Mouse (Mus musculus) cortical plate, adult 2 months (tissue): ENCODE data around the gene Nox1. TPM values are rescaled to one million over a fixed set of nuclear protein-coding genes. Genes with fewer than 3 reads are reported as not detected.

Source experiments
- H3K27ac ChIP-seq: fragments of 200-500 bp; 2 replicates; pipeline ENCODE4 v1.5.1; 2012; ENCODE audit warnings: low read length, control low read depth, inconsistent platforms; ENCODE audit not compliant: insufficient read depth
- H3K4me1 ChIP-seq: fragments of 200-500 bp; 2 replicates; pipeline ENCODE4 v1.6.1; 2011; ENCODE audit warnings: low read length; ENCODE audit not compliant: control insufficient read depth, insufficient read depth
- H3K4me3 ChIP-seq: fragments of 200-500 bp; 2 replicates; pipeline ENCODE4 v1.5.1; 2011; ENCODE audit warnings: mild to moderate bottlenecking, low read length, control low read depth; ENCODE audit not compliant: insufficient read depth
- CTCF ChIP-seq: fragments of 200-500 bp; IDR thresholded peaks from 2 replicates; pipeline ENCODE4 v1.5.1; 2011; ENCODE audit warnings: mild to moderate bottlenecking, control low read depth, low read length; ENCODE audit not compliant: insufficient read depth; ENCODE audit errors: extremely low read depth
- POLR2A ChIP-seq: fragments of 200-500 bp; IDR thresholded peaks from 2 replicates; pipeline ENCODE4 v1.6.1; 2011; ENCODE audit warnings: mild to moderate bottlenecking, low read length, control low read depth; ENCODE audit not compliant: insufficient read depth; ENCODE audit errors: extremely low read depth
- polyA plus RNA-seq: library from polyadenylated mRNA; depleted of rRNA; stranded (reverse); fragments of >200 nt; gene quantifications from 2 replicates; pipeline ENCODE4 v1.2.3, GENCODE M21; 2012

Gene Nox1
- polyA plus RNA-seq, 1 experiment = 0.38 TPM

GRCm38 (mm10) chrX:134133821-134134220 lies 87.9 kb downstream of the Nox1 start:
- no peak overlapping the region for H3K27ac ChIP-seq
- H3K4me3 ChIP-seq = no peak overlapping the region
- TF ChIP-seq CTCF = no peak
- no peak for TF ChIP-seq POLR2A
- no peaks in the 10 kb centered on the region for H3K4me1 ChIP-seq

DNA sequence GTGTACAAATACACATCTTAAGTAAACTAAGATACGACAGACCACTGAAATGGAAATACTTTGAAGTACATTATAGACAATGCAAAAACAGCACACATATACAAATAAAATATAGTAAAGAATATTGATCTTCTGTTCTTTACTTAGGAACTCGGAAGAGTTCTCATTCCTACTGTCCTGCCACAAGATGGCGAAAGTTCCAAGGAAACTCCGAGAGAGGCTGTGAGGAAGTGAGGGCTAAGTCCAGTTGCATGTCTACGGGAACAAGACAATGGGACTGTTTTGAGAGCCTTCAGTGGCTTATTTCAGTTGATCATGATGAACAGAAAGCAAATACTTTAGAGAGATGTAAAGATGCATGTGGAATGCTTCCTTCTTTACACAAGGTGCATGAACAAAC lies 89.5 kb downstream of the Nox1 start:
- H3K4me1 ChIP-seq = no peaks in the 10 kb centered on the region
- TF ChIP-seq CTCF = peak; percentile 49; the same call in 1 of the 2 replicates
- no peak for TF ChIP-seq POLR2A
- H3K27ac ChIP-seq = no peak overlapping the region
- H3K4me3 ChIP-seq = no peak overlapping the region

- Histone ChIP-seq H3K27ac (no peak overlapping the region), H3K4me1 (no peaks in the 10 kb centered on the region), H3K4me3 (no peak overlapping the region)
- no peak for TF ChIP-seq CTCF
- no peak for TF ChIP-seq POLR2A
These were observed 93.2 kb downstream of the Nox1 start for GRCm38 (mm10) chrX:134128549-134128948.

- TF ChIP-seq CTCF = no peak
- Histone ChIP-seq H3K27ac (no peak overlapping the region), H3K4me1 (no peaks in the 10 kb centered on the region), H3K4me3 (no peak overlapping the region)
These were observed 105.3 kb downstream of the Nox1 start for GRCm38 (mm10) chrX:134116417-134116816.

- no peaks in the 10 kb centered on the region for H3K4me1 ChIP-seq
- TF ChIP-seq POLR2A = no peak
- no peak overlapping the region for H3K4me3 ChIP-seq
- H3K27ac ChIP-seq = no peak overlapping the region
These were observed 110.0 kb downstream of the Nox1 start for GRCm38 (mm10) chrX:134111767-134112166.

DNA sequence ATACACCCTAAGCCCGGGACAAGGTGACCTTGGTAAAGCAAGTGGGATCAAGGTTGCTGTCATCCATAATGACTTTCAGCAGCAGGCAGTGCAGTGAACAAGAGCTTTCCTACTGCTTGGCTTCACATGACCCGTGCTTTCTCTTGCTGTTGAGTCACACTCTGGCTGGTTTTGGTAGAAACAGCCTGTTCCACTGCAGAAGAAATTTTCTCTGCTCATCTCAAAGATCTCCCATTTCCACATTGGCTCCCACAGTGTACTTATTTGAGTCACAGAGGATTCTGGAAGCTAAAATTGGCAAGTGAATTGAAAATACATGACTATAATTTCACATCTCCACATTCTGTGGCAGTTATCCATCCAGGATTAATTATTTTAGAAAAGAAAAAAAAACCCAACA lies 119.1 kb downstream of the Nox1 start:
- no peak overlapping the region for H3K4me3 ChIP-seq
- H3K4me1 ChIP-seq = no peaks in the 10 kb centered on the region
- H3K27ac ChIP-seq = no peak overlapping the region
- no peak for TF ChIP-seq CTCF
- TF ChIP-seq POLR2A = no peak

GRCm38 (mm10) chrX:134085453-134085852 lies 136.3 kb downstream of the Nox1 start:
- TF ChIP-seq POLR2A (no peak), CTCF (no peak)
- H3K27ac ChIP-seq = no peak overlapping the region
- no peaks in the 10 kb centered on the region for H3K4me1 ChIP-seq
- no peak overlapping the region for H3K4me3 ChIP-seq

DNA sequence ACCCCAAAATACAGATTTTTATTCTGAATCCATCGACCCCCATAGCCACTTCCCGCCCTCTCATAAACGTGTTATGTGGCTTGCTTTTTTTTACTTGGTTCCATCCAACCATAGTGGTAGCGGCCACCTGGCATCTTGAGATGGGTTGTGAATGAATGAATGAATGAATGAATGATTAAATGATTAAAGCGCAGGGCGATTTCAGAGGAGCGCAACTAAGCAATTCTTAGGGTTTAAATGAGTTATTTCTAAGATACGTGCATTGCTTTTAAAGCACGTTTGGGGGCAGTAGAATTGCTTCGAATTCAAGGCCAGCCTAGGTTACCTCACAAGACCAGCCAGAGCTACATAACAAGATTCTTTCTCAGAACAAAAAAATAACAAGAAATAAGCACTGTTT lies 162.0 kb downstream of the Nox1 start:
- peaks cover 4% of the 10 kb centered on the region; the same call in 1 of the 2 replicates for H3K4me1 ChIP-seq
- H3K4me3 ChIP-seq = peak overlapping the region; percentile 85
- peak overlapping the region; percentile 85; the same call in 1 of the 2 replicates for H3K27ac ChIP-seq
- no peak for TF ChIP-seq POLR2A
- no peak for TF ChIP-seq CTCF

DNA sequence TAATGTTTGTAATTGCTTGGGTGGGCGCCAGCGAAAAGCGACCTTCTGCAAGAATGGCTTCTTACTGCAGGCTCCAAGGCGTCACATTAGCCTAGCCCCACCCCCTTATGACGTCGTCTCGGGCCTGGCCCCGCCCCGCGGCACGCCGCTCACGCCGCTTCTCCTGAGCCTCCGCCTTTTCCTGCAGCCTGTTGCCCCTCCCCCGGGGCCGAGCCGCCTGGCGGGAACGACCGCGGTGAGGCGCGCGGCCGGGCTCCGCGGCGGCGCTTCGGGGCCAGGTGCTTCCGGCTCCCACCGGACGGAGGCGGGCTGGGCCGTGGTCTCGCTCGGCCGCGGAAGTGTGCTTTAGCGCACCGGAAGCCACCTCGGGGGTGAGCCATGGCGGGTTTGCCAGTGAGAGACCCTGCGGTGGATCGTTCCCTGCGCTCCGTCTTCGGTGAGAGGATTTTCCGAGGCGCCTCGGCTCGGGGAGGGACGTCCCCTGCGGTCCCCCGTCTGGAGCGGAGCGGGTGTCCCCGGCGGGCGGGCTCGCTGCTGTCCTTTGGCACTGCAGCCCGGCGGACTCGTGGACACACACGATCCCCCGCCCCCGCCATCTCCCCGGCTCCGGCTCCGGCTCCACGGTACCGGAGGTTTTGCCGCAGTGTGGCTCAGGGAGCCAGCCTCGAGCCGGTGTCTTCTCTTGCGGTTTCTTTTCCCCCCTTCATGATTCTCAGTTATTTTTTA lies 162.6 kb downstream of the Nox1 start, which contains the start of gene Cstf2:
TSS of gene Cstf2 (plus strand) at position 201 of the 726 bp plus-strand sequence.
- Histone ChIP-seq H3K27ac (peak within 1 kb of the TSS; percentile 85), H3K4me1 (peaks cover 4% of the 10 kb centered on the region; the same call in 1 of the 2 replicates), H3K4me3 (peak within 1 kb of the TSS; percentile 85)
- TF ChIP-seq CTCF = no peak
- peak; percentile 54; the same call in 1 of the 2 replicates for TF ChIP-seq POLR2A
